Comparison of ENCODE assay signal across 14 mouse cellular contexts in genomic region chr15:96669721-96670120, GRCm38 (mm10).
"Had no signal": no experiment of that assay in that cellular context is flagged by ENCODE, and none has a peak within 500 bp of the region (broad histone marks: within the 10 kb centered on the region; RNA-seq: fewer than 3 reads in every experiment).

No protein-coding gene starts in this region.

- H3K4me3 ChIP-seq: midbrain, embryonic 13.5 days; midbrain, embryonic 15.5 days; neural tube, embryonic 12.5 days; stomach, embryonic 15.5 days had no signal

- H3K27me3 ChIP-seq: midbrain, embryonic 13.5 days; midbrain, embryonic 15.5 days; neural tube, embryonic 12.5 days; stomach, embryonic 15.5 days had no signal

- H3K36me3 ChIP-seq: midbrain, embryonic 13.5 days; midbrain, embryonic 15.5 days; neural tube, embryonic 12.5 days; stomach, embryonic 15.5 days had no signal

- H3K9me3 ChIP-seq: midbrain, embryonic 13.5 days; midbrain, embryonic 15.5 days; neural tube, embryonic 12.5 days; stomach, embryonic 15.5 days had no signal

- H3K9ac ChIP-seq: liver, embryonic 14.5 days; lung, embryonic 14.5 days; midbrain, embryonic 13.5 days; midbrain, embryonic 15.5 days; neural tube, embryonic 12.5 days; stomach, embryonic 15.5 days had no signal

- H3K4me2 ChIP-seq: lung, embryonic 14.5 days; midbrain, embryonic 11.5 days; midbrain, embryonic 13.5 days; midbrain, embryonic 15.5 days; neural tube, embryonic 12.5 days; stomach, embryonic 15.5 days had no signal

- H3K27ac ChIP-seq: liver, embryonic 14.5 days; midbrain, embryonic 13.5 days; midbrain, embryonic 15.5 days; neural tube, embryonic 12.5 days; stomach, embryonic 15.5 days; stomach, postnatal 0 days had no signal

- DNase-seq: lung, adult 18-20 months; lung, embryonic 14.5 days; lung, postnatal 10 days; lung, postnatal 4 days; right cerebral cortex, postnatal 14 days; thymus, adult 2 months; thymus, postnatal 25 days had no signal

- ATAC-seq: midbrain, embryonic 13.5 days; midbrain, embryonic 15.5 days had no signal
